Mouse (Mus musculus) heart, postnatal 0 days (tissue): ENCODE measurements around the gene Snrk. TPM values are rescaled to one million over a fixed set of nuclear protein-coding genes. Genes with fewer than 3 reads are reported as not detected.

Experiments
- ATAC-seq: fragments of 200-750 bp; cut with Nextera tagmentation; 2 replicates; pipeline ENCODE4 v1.8.0; 2017; ENCODE audit warnings: low read depth, moderate number of reproducible peaks, moderate library complexity; ENCODE audit not compliant: insufficient read depth
- DNase-seq: peaks from one replicate; pipeline ENCODE4 v3.0.0-alpha.2; 2016; ENCODE audit warnings: low spot score
- H3K27ac ChIP-seq: fragments of 300-500 bp; sonication (generic); 2 replicates; pipeline ENCODE4 v1.5.1; 2014; ENCODE audit warnings: low read depth, mild to moderate bottlenecking
- H3K27me3 ChIP-seq: fragments of 300-500 bp; sonication (generic); 2 replicates; pipeline ENCODE4 v1.6.1; 2014; ENCODE audit warnings: low read length, mixed read lengths; ENCODE audit not compliant: control insufficient read depth, insufficient read depth
- H3K36me3 ChIP-seq: fragments of 300-500 bp; sonication (generic); replicated peaks from 2 replicates; pipeline ENCODE4 v1.6.1; 2014; ENCODE audit warnings: low read length, mixed read lengths; ENCODE audit not compliant: control insufficient read depth, insufficient read depth
- H3K4me1 ChIP-seq: fragments of 300-500 bp; sonication (generic); 2 replicates; pipeline ENCODE4 v1.6.1; 2014; ENCODE audit warnings: antibody characterized with exemption; ENCODE audit not compliant: control insufficient read depth, insufficient read depth
- H3K4me2 ChIP-seq: fragments of 300-500 bp; sonication (generic); 2 replicates; pipeline ENCODE4 v1.6.1; 2014; ENCODE audit warnings: low read depth, mild to moderate bottlenecking, low read length, moderate library complexity
- H3K4me3 ChIP-seq: fragments of 300-500 bp; sonication (generic); 2 replicates; pipeline ENCODE4 v1.5.1; 2014; ENCODE audit warnings: low read depth, low read length
- H3K9ac ChIP-seq: fragments of 300-500 bp; sonication (generic); replicated peaks from 2 replicates; pipeline ENCODE4 v1.6.1; 2014; ENCODE audit warnings: low read depth, low read length, mixed read lengths
- H3K9me3 ChIP-seq: fragments of 300-500 bp; sonication (generic); replicated peaks from 2 replicates; pipeline ENCODE4 v1.6.1; 2016; ENCODE audit warnings: low read length; ENCODE audit not compliant: control insufficient read depth
- CTCF ChIP-seq: IDR thresholded peaks from 2 replicates; pipeline ENCODE4 v1.5.1; 2016; ENCODE audit warnings: antibody characterized with exemption, control low read depth, low read depth
- EP300 ChIP-seq: IDR thresholded peaks from 2 replicates; pipeline ENCODE4 v1.6.1; 2016; ENCODE audit warnings: antibody characterized with exemption, low read depth
- WGBS: fragments of 180-500 bp; shearing (Covaris S2); extraction: QIAGEN DNeasy Blood & Tissue Kit; methylation state at CpG from one replicate; pipeline ENCODE4 v1.1.7; 2014; 5-methylcytosine and 5-hydroxymethylcytosine counted together
- polyA plus RNA-seq: library from polyadenylated mRNA; unstranded; fragments of >200 nt; fragmentation: Nextera tagmentation; extraction: Ambion mirVana; gene quantifications from 2 replicates; pipeline ENCODE4 v1.2.1, GENCODE M21; 2015
- total RNA-seq: library from RNA; depleted of rRNA; stranded (reverse); fragments of >200 nt; gene quantifications from 2 replicates; pipeline ENCODE4 v1.2.3, GENCODE M21; 2014; ENCODE audit warnings: low replicate concordance; rRNA removed

Gene Snrk
- total and polyA plus RNA-seq, 2 experiments from 2014 or later: 39.5 to 60.4 TPM

DNA sequence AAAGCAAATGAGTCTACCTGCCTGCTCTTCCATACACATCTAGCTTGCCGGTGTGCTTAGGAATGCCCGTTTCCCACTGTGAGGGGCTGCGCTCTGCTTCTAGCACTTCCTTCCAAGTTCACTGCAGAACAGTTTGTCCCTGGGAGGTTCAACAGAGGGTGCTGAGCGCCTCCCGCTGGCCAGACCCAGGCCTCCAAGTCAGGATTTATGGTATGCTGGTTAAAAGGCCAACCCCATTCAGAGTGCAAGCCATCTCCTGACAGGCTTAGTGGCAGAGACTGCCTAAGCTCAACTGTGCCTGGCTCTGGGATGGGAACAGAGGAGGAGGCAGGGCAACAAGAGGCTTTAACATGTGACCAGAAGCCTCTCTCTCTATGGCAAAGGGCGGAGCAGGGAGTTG is 82.2 kb downstream of the Snrk start:
- WGBS: 33% methylated on average over 6 of the region's 6 CpGs
- Histone ChIP-seq H3K9me3 (no peaks in the 10 kb centered on the region), H3K4me2 (no peak overlapping the region), H3K4me1 (peaks cover 49% of the 10 kb centered on the region), H3K27ac (peak overlapping the region; percentile 46; the same call in 1 of the 2 replicates), H3K27me3 (no peaks in the 10 kb centered on the region), H3K36me3 (no peaks in the 10 kb centered on the region), H3K4me3 (no peak overlapping the region), H3K9ac (no peak overlapping the region)
- peak; percentile 78 for DNase-seq
- peak; percentile 75 for ATAC-seq
- TF ChIP-seq CTCF: peak; percentile 81
- TF ChIP-seq EP300: 0 out of 2 replicates have a peak, but pooled peaks have one; percentile 57

DNA sequence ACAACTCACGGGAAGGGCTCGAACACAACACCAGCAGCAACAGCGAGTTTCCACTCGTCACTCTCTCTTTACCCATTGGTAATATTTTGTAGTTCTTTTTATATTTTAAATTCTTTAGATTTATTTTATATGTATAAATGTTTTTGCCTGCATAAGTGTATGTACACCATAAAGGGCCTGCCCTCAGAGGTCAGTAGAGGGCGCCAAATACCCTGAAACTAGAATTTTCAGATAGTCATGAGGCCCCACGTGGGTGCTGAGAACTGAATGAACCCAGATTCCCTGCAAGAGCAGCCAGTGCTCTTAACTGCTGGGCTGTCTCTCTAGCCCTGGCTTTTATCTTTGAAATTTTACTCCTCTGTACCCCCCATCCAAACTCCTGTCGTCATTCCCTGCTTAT is 87.4 kb downstream of the Snrk start:
- Histone ChIP-seq H3K4me3 (no peak overlapping the region), H3K27me3 (no peaks in the 10 kb centered on the region), H3K9me3 (no peaks in the 10 kb centered on the region), H3K4me1 (peaks cover 23% of the 10 kb centered on the region), H3K9ac (no peak overlapping the region), H3K36me3 (no peaks in the 10 kb centered on the region), H3K4me2 (no peak overlapping the region), H3K27ac (no peak overlapping the region)
- ATAC-seq (no peak), DNase-seq (no peak)
- no peak for TF ChIP-seq EP300
- TF ChIP-seq CTCF: peak; percentile 15; the same call in 1 of the 2 replicates
- 75% methylated on average over 7 of the region's 7 CpGs for WGBS

DNA sequence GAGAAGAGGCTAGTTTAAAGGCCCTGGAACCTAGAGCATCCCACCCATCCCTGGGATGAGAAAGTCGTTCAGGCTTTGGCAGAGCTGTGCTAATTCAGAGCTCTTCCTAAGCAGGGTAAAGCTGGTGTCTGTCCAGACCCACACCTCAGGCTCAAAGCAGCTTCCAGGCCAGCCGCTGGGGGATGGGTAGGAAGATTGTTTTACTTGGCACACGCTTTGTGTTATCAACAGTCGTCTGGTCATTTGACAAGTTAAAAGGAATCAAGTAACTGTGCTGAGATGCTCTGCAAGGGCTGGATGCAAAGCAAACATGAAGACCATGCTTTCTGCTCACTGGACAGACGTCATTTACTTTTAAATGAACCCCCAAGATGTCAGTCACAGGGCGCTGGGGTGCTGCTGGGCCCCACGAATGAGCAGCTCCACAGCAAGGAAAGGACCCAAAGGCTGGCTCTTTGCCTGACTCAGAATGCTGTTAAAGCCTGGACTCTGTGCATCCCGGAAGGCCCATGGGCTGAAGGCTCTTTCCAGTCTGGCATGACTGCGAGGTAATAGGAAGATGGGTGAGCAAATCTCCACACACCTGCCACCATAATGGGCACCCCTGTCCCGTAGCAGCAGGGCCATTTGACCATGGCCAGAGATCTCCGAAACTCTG is 88.6 kb downstream of the Snrk start:
- 31% methylated on average over 11 of the region's 11 CpGs for WGBS
- peak; percentile 35 for DNase-seq
- Histone ChIP-seq H3K4me3 (no peak overlapping the region), H3K4me1 (peaks cover 21% of the 10 kb centered on the region), H3K36me3 (no peaks in the 10 kb centered on the region), H3K9me3 (no peaks in the 10 kb centered on the region), H3K9ac (no peak overlapping the region), H3K27ac (peak overlapping the region; percentile 5; the same call in 1 of the 2 replicates), H3K27me3 (no peaks in the 10 kb centered on the region), H3K4me2 (no peak overlapping the region)
- ATAC-seq: peak; percentile 72
- TF ChIP-seq EP300: no peak
- no peak for TF ChIP-seq CTCF

DNA sequence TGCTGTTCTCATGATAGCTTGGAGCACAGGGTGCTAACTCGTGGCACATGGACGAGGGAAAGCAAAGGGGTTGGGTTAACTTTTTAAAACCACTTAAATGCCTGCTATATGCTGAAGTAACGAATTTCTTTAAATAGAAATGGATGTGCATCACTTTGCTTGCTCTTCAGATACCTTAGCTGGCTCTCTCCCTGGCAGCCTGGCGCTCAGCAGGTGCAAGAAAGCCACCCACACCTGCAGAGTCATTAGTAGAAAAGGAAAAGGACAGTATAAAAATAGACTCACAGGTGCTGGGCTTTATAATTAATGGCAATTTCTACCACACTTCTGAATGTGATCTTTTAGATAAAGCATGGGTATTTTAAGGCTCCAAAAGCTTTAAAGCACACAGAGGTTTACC is 91.2 kb downstream of the Snrk start:
- 75% methylated on average over 4 of the region's 4 CpGs for WGBS
- DNase-seq (no peak), ATAC-seq (no peak)
- Histone ChIP-seq H3K4me2 (no peak overlapping the region), H3K4me1 (peaks cover 16% of the 10 kb centered on the region), H3K4me3 (no peak overlapping the region), H3K27me3 (no peaks in the 10 kb centered on the region), H3K36me3 (no peaks in the 10 kb centered on the region), H3K9ac (no peak overlapping the region), H3K9me3 (no peaks in the 10 kb centered on the region), H3K27ac (no peak overlapping the region)
- TF ChIP-seq EP300: no peak
- TF ChIP-seq CTCF: no peak

DNA sequence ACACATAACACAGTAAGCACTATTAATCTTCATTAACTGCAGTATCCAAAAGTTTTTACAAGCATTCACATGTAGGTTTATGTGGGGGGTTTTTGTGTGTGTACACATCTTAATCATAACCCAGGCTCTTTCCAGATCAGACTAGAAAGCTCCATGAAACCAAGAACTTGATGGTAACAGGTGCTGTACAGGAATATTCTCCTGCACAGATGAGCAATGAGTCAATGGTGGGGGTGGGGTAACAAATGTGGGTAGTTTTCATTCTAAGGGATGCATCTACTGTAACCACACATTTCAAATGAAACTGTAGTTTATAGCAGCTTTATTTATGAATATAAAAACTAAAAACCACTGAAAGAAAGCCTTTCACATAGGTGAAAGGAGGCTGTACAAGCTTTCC is 98.1 kb downstream of the Snrk start:
- no peak for DNase-seq
- no peak overlapping the region for H3K9ac ChIP-seq
- no peaks in the 10 kb centered on the region for H3K9me3 ChIP-seq
- peaks cover 10% of the 10 kb centered on the region; the same call in 1 of the 2 replicates for H3K4me1 ChIP-seq
- H3K4me2 ChIP-seq: no peak overlapping the region
- no peak overlapping the region for H3K27ac ChIP-seq
- no peaks in the 10 kb centered on the region for H3K27me3 ChIP-seq
- no peak overlapping the region for H3K4me3 ChIP-seq
- TF ChIP-seq CTCF (no peak), EP300 (no peak)
- no peaks in the 10 kb centered on the region for H3K36me3 ChIP-seq
- ATAC-seq: no peak

DNA sequence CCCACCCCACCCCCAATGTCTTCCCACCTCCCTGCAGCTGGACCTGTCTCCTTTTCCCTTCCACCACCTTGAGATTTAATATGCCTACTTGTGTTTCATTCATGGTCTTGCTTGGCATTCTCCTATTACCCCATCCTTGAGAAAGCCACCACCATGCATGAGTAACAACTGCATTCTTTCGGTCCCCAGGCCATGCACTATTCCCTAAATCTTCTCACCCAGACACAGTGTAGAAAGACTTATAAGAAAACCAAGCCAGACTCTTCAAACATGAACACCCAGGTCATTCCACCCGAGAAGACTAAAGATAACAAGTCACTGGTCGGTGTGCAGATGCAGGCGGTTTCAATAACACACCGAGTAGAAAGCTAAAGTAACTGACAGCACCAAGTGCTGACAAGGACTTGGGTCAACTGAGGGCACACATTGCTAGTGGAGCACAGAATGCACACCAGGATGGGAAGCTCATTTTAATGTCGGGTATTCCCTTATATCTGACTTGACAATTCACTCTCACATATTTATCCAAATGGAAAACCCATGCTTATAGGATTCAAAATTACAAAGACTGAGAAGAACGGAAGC is 100.0 kb downstream of the Snrk start:
- TF ChIP-seq CTCF: no peak
- no peak for TF ChIP-seq EP300
- WGBS: 49% methylated on average over 7 of the region's 7 CpGs
- Histone ChIP-seq H3K27ac (no peak overlapping the region), H3K4me2 (no peak overlapping the region), H3K4me3 (no peak overlapping the region), H3K27me3 (no peaks in the 10 kb centered on the region), H3K9me3 (no peaks in the 10 kb centered on the region), H3K36me3 (no peaks in the 10 kb centered on the region), H3K4me1 (peaks cover 10% of the 10 kb centered on the region; the same call in 1 of the 2 replicates), H3K9ac (no peak overlapping the region)
- DNase-seq (no peak), ATAC-seq (no peak)

Other genes with a start within 250 kb of the Snrk start
- 4.1 and 4.6 TPM in 2 replicates for gene Ackr2, start 218.9 kb upstream of the Snrk start, total RNA-seq
- 1.6 and 2.1 TPM in 2 replicates for gene Ackr2, start 218.9 kb upstream of the Snrk start, polyA plus RNA-seq
- gene Cyp8b1, start 201.0 kb upstream of the Snrk start, total RNA-seq: not detected in 2 replicates
- gene Cyp8b1, start 201.0 kb upstream of the Snrk start, polyA plus RNA-seq: not detected in 2 replicates
- gene Fam198a, start 166.3 kb upstream of the Snrk start, total RNA-seq: 1.1 and 3.1 TPM in 2 replicates
- 0.78 and 0.85 TPM in 2 replicates for gene Fam198a, start 166.3 kb upstream of the Snrk start, polyA plus RNA-seq
- gene Pomgnt2, start 120.2 kb upstream of the Snrk start, total RNA-seq: 14.2 and 19.4 TPM in 2 replicates
- 6.9 and 7.9 TPM in 2 replicates for gene Pomgnt2, start 120.2 kb upstream of the Snrk start, polyA plus RNA-seq
- gene Ano10, start 177.2 kb downstream of the Snrk start, total RNA-seq: 24.1 and 25.5 TPM in 2 replicates
- gene Ano10, start 177.2 kb downstream of the Snrk start, polyA plus RNA-seq: 21.0 and 21.3 TPM in 2 replicates
- 20.2 and 53.3 TPM in 2 replicates for gene Abhd5, start 234.3 kb downstream of the Snrk start, total RNA-seq
- 28.2 and 28.6 TPM in 2 replicates for gene Abhd5, start 234.3 kb downstream of the Snrk start, polyA plus RNA-seq